15 mouse cellular contexts compared by ENCODE assay signal in genomic region chr17:12268091-12268490, GRCm38 (mm10).
"Had no signal": no experiment of that assay in that cellular context is flagged by ENCODE, and none has a peak within 500 bp of the region (broad histone marks: within the 10 kb centered on the region; RNA-seq: fewer than 3 reads in every experiment).

No protein-coding gene starts in this region.

- H3K27me3 ChIP-seq: liver, embryonic 13.5 days; neural tube, embryonic 13.5 days; stomach, embryonic 15.5 days had no signal

- H3K4me3 ChIP-seq: liver, embryonic 13.5 days; myocyte; neural tube, embryonic 13.5 days; stomach, embryonic 15.5 days had no signal

- H3K9ac ChIP-seq: liver, embryonic 13.5 days; neural tube, embryonic 13.5 days; stomach, embryonic 15.5 days had no signal

- DNase-seq: kidney, adult 2 months; kidney, postnatal 25 days; liver, embryonic 13.5 days; lung, adult 2 months; lung, postnatal 14 days; lung, postnatal 4 days; midbrain, embryonic 14.5 days; retina, postnatal 1 day; right cerebral cortex, postnatal 25 days; spleen, adult 18-20 months; thymus, postnatal 25 days had no signal

- H3K27ac ChIP-seq: liver, embryonic 13.5 days; stomach, embryonic 15.5 days had no signal

- H3K4me2 ChIP-seq: liver, embryonic 13.5 days; midbrain, embryonic 11.5 days; neural tube, embryonic 13.5 days; stomach, embryonic 15.5 days had no signal

- H3K9me3 ChIP-seq: liver, embryonic 13.5 days; neural tube, embryonic 13.5 days; stomach, embryonic 15.5 days had no signal
